Mouse (Mus musculus) spleen, adult 2 months (tissue): ENCODE measurements around the gene Gcgr.

Experiments
- CTCF ChIP-seq: fragments of 200-500 bp; IDR thresholded peaks from 2 replicates; pipeline ENCODE4 v1.5.1; 2011; ENCODE audit warnings: mild to moderate bottlenecking, inconsistent platforms; ENCODE audit not compliant: insufficient read depth, insufficient read length, insufficient replicate concordance; ENCODE audit errors: extremely low read depth
- POLR2A ChIP-seq: fragments of 200-500 bp; IDR thresholded peaks from 2 replicates; pipeline ENCODE4 v1.6.1; 2011; ENCODE audit warnings: low read depth, low read length, inconsistent platforms

DNA sequence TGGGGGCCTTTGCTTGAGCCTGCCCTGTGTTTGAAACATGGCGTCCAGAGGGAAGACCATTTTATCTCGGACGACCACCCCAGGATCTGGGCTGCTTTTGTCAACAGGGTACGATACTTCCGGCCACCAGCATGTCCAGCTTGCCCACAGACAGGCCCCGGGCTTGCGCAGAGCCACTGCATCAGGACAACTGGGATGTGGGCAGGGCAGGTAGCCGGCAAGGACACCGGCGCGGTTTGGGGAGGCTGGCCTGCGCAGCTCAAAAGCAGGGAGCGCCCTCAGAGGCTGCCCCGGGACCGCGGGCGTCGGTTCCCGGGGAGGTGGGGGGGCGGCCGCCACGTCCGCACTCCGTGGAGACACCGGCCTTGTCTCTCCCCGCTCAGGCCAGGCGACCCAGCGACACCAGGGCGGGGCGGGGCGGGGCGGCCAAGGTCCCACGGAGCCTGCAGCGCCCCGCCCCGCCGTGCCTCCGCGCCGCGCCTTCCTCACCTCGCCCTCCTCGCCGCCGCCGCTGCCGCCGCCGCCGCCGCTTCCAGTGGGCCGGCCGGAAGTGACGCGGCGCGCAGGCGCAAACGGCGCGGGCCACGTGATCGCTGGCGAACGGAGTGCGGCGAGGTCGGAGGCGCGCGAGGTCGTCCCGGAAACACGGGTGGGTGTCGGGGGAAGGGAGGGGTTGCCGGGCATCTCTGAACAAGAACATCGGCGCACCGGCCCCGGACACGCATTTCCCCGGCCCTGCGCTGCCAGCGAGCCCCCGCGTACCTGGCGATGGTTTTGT is 18.9 kb downstream of the Gcgr start, which contains the start of gene Mcrip1:
- TF ChIP-seq CTCF: no peak
- TF ChIP-seq POLR2A: peak; percentile 44; the same call in 1 of the 2 replicates
